Mouse (Mus musculus) lung, adult 2 months (tissue): ENCODE measurements around the gene Cdhr4.

ENCODE experiments used
- CTCF ChIP-seq: fragments of 200-500 bp; IDR thresholded peaks from 2 replicates; pipeline ENCODE4 v1.5.1; 2011; ENCODE audit warnings: mild to moderate bottlenecking, low read length, control low read depth; ENCODE audit not compliant: insufficient read depth
- POLR2A ChIP-seq: fragments of 200-500 bp; IDR thresholded peaks from 2 replicates; pipeline ENCODE4 v1.6.1; 2011; ENCODE audit warnings: low read depth, mild to moderate bottlenecking, control low read depth, low read length, borderline replicate concordance; ENCODE audit errors: extremely low read depth

- TF ChIP-seq CTCF (no peak), POLR2A (peak; percentile 19; the same call in 1 of the 2 replicates)
These were observed 16.6 kb upstream of the Cdhr4 start, which contains the start of gene Uba7 for GRCm38 (mm10) chr9:107975399-107976386.
